Mouse (Mus musculus) layer of hippocampus, adult 8-10 months (tissue): ENCODE measurements around the gene Trabd2b. TPM values are rescaled to one million over a fixed set of nuclear protein-coding genes. Genes with fewer than 3 reads are reported as not detected.

Source experiments
- DNase-seq, 2 experiments: peaks; one replicate each; pipeline ENCODE4 v3.0.0; 2022; ENCODE audit warnings: low spot score in 2 of 2
- total RNA-seq, 4 experiments: library from RNA; stranded (reverse); gene quantifications; 2 replicates each; pipeline ENCODE4 v1.2.4; 2022

Trabd2b gene
- total RNA-seq, 4 experiments from 2014 or later: 1.8 to 2.1 (median 2.1) TPM

- no peak for DNase-seq
Observed at GRCm38 (mm10) chr4:114537376-114537974, 131.0 kb downstream of the Trabd2b start.

GRCm38 (mm10) chr4:114540031-114540430, 133.5 kb downstream of the Trabd2b start:
- DNase-seq: no peak

GRCm38 (mm10) chr4:114541221-114541620, 134.7 kb downstream of the Trabd2b start:
- no peak for DNase-seq

GRCm38 (mm10) chr4:114542136-114542535, 135.6 kb downstream of the Trabd2b start:
- no peak for DNase-seq

GRCm38 (mm10) chr4:114545481-114546200, 139.1 kb downstream of the Trabd2b start:
- no peak for DNase-seq

- peak in 1 of 2 experiments; percentile 14 for DNase-seq
Observed at GRCm38 (mm10) chr4:114547658-114548448, 141.3 kb downstream of the Trabd2b start.

- DNase-seq: no peak
Observed at GRCm38 (mm10) chr4:114549487-114549886, 143.0 kb downstream of the Trabd2b start.

- DNase-seq: no peak
Observed at GRCm38 (mm10) chr4:114550471-114551156, 144.1 kb downstream of the Trabd2b start.

- no peak for DNase-seq
Observed at GRCm38 (mm10) chr4:114556880-114557279, 150.4 kb downstream of the Trabd2b start.

- DNase-seq: no peak
Observed at GRCm38 (mm10) chr4:114557731-114558130, 151.2 kb downstream of the Trabd2b start.

- no peak for DNase-seq
Observed at GRCm38 (mm10) chr4:114558487-114558886, 152.0 kb downstream of the Trabd2b start.

- no peak for DNase-seq
Observed at GRCm38 (mm10) chr4:114560638-114561216, 154.2 kb downstream of the Trabd2b start.

GRCm38 (mm10) chr4:114564131-114564695, 157.7 kb downstream of the Trabd2b start:
- no peak for DNase-seq

- no peak for DNase-seq
Observed at GRCm38 (mm10) chr4:114567594-114567993, 161.1 kb downstream of the Trabd2b start.

- DNase-seq: no peak
Observed at GRCm38 (mm10) chr4:114568081-114568605, 161.6 kb downstream of the Trabd2b start.

- no peak for DNase-seq
Observed at GRCm38 (mm10) chr4:114578153-114578950, 171.8 kb downstream of the Trabd2b start.

- no peak for DNase-seq
Observed at GRCm38 (mm10) chr4:114583546-114584144, 177.1 kb downstream of the Trabd2b start.

- DNase-seq: no peak
Observed at GRCm38 (mm10) chr4:114584686-114585085, 178.2 kb downstream of the Trabd2b start.

- DNase-seq: no peak
Observed at GRCm38 (mm10) chr4:114593554-114594215, 187.2 kb downstream of the Trabd2b start.
